In the genomic region with DNA sequence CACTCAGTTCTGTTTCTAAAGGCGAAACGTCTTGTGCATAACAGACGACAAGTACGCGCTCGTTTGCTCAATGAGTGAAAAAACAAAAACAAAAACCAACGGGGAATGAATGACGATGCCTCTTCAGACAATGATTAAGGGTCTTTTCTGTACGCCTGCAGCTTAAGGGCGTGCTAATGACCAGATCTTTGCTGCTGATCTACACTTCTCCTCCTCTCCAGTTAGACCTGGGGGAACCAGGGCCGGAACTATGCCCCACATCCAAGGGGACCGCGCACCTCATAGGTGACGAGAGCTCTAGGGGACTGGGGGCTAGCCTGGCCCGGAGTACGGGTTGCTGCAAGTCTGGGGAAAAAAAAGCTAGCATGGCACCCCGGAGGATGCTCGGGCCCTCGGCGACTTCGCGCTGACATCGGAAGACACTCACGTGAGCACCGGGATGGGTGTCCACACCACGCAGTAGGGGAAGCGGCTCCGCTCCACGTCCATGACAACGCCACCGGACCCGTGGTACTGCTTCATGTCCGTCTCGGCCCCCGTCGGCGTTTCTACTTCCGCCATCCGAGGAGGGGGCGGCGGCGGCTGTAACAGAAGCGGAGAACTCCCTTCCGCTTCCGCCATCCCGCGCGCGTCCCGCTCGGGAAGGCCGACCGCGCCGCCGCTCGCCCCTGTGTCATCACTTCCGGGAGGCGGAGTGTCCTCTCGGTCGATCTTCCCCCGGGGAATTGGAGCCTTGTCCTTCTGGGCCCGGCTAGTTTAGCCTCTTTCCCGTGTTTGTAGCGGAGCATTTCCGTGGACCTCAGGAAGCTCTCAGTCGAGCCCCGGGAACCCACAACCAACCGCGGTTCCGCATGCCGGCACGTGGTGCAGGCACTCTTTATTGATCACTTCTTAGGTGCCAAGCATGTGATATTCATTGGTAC, we compare ENCODE assay signal across 7 mouse cellular contexts. TPM values are rescaled to one million over a fixed set of nuclear protein-coding genes. Genes with fewer than 3 reads are reported as not detected.
DNase-seq lines count a peak whose midpoint lies in the region; ATAC-seq lines count a peak whose summit lies in the region.

Gene Tmem222 (minus strand): TSS at position 689 of the 923 bp plus-strand sequence.

- no peaks in the 10 kb centered on the region for H3K9me3 ChIP-seq in intestine, embryonic 16.5 days (ENCODE audit: control insufficient read depth, low read length)
- H3K9me3 ChIP-seq in midbrain, embryonic 11.5 days (ENCODE audit: control insufficient read depth, low read length) = no peaks in the 10 kb centered on the region

- peak within 1 kb of the TSS; percentile 63 for H3K4me3 ChIP-seq in intestine, embryonic 16.5 days (ENCODE audit: low read length)
- H3K4me3 ChIP-seq in midbrain, embryonic 11.5 days (ENCODE audit: low read depth, low read length) = peak within 1 kb of the TSS; percentile 64

- peak within 1 kb of the TSS; percentile 92 for H3K9ac ChIP-seq in intestine, embryonic 16.5 days (ENCODE audit: low read depth, low read length)
- H3K9ac ChIP-seq in midbrain, embryonic 11.5 days (ENCODE audit: low read length) = peak within 1 kb of the TSS; percentile 87

- peaks cover 20% of the 10 kb centered on the region for H3K4me1 ChIP-seq in intestine, embryonic 16.5 days (ENCODE audit: control insufficient read depth, insufficient read depth, low read length)
- peaks cover 16% of the 10 kb centered on the region for H3K4me1 ChIP-seq in midbrain, embryonic 11.5 days (ENCODE audit: control insufficient read depth, insufficient read depth, low read length)

- WGBS in intestine, embryonic 16.5 days = under 1% methylated on average over 72 of the region's 73 CpGs
- under 1% methylated on average over 73 of the region's 73 CpGs for WGBS in midbrain, embryonic 11.5 days

- ATAC-seq in intestine, embryonic 16.5 days = peak; percentile 97
- peak; percentile 92 for ATAC-seq in midbrain, embryonic 11.5 days (ENCODE audit: low FRiP score)

- H3K27ac ChIP-seq in intestine, embryonic 16.5 days (ENCODE audit: low read length) = peak within 1 kb of the TSS; percentile 76
- H3K27ac ChIP-seq in midbrain, embryonic 11.5 days (ENCODE audit: low read depth, low read length) = peak within 1 kb of the TSS; percentile 86

- no peaks in the 10 kb centered on the region for H3K36me3 ChIP-seq in intestine, embryonic 16.5 days (ENCODE audit: control insufficient read depth, insufficient read depth, low read length)
- H3K36me3 ChIP-seq in midbrain, embryonic 11.5 days (ENCODE audit: control insufficient read depth, insufficient read depth, low read length) = no peaks in the 10 kb centered on the region

- intact Hi-C loops in left cerebral cortex, postnatal 36 days (cut with DNase I) = no loop called here

- no peaks in the 10 kb centered on the region for H3K27me3 ChIP-seq in intestine, embryonic 16.5 days (replicated peaks; ENCODE audit: control insufficient read depth, insufficient read depth, low read length)
- no peaks in the 10 kb centered on the region for H3K27me3 ChIP-seq in midbrain, embryonic 11.5 days (ENCODE audit: control insufficient read depth, insufficient read depth, low read length)

- peak within 1 kb of the TSS; percentile 72 for H3K4me2 ChIP-seq in intestine, embryonic 16.5 days (ENCODE audit: low read depth, low read length)
- peak within 1 kb of the TSS; percentile 46 for H3K4me2 ChIP-seq in midbrain, embryonic 11.5 days

- DNase-seq in adrenal gland, adult 2 months = peak; percentile 97
- DNase-seq in embryo, embryonic 11.5 days (ENCODE audit: low read depth, low spot score) = peak; percentile 93
- peak; percentile 89 to 93 for DNase-seq in gastrocnemius, postnatal 4 days (ENCODE audit: low spot score in 2 of 2)
- DNase-seq in left cerebral cortex, postnatal 36 days (ENCODE audit: low spot score in 2 of 2) = peak; percentile 96 to 97
- peak; percentile 99 for DNase-seq in midbrain, embryonic 11.5 days (ENCODE audit: low spot score, missing footprints)
- DNase-seq in skeletal muscle tissue, adult 2 months (ENCODE audit: low read depth, low spot score) = peak; percentile 92

RNA-seq across cellular contexts. Expression of gene Tmem222, which starts in this region (rescaled TPM):
- total RNA-seq in adrenal gland, adult 2 months (2021) = 10 to 100 TPM; 59.7 to 78.2 TPM
- polyA plus RNA-seq in adrenal gland, adult 2 months (2012; rRNA removed) = 123 and 125 TPM in 2 replicates
- total RNA-seq in gastrocnemius, postnatal 4 days (2021) = 10 to 100 TPM; 28.7 to 29.1 TPM
- polyA plus RNA-seq in intestine, embryonic 16.5 days (2015; fragmentation: Nextera tagmentation; extraction: Ambion mirVana) = 69.8 and 75.7 TPM in 2 replicates
- total RNA-seq in left cerebral cortex, postnatal 36 days (2021) = 10 to 100 TPM; 87.9 to 96.5 TPM
- polyA plus RNA-seq in midbrain, embryonic 11.5 days (2014; fragmentation: Nextera tagmentation; extraction: Ambion mirVana) = 71.2 and 82.0 TPM in 2 replicates

Comparison
In these comparisons a context has a peak if more than half of its experiments do, and no peak if none do; other contexts are left out.
1. Peak in every context shown above with its lines: DNase-seq, ATAC-seq, H3K4me3 ChIP-seq and H3K27ac ChIP-seq.